Mouse (Mus musculus) B cell, adult (primary cell): ENCODE measurements around the gene Vmn2r24. TPM values are rescaled to one million over a fixed set of nuclear protein-coding genes. Genes with fewer than 3 reads are reported as not detected.

Experiments used
- total RNA-seq: library from RNA; stranded (reverse); gene quantifications from 4 replicates; pipeline ENCODE4 v1.2.4, GENCODE M21; 2023; ENCODE audit not compliant: inconsistent age

Vmn2r24 gene
- total RNA-seq = not detected in 4 replicates

GRCm38 (mm10) chr6:123778579-123778978, at the start of gene Vmn2r24:
Gene Vmn2r24, plus strand, starts transcription at chr6:123778879.

GRCm38 (mm10) chr6:123853363-123853762, 74.7 kb downstream of the Vmn2r24 start, which contains the start of gene Vmn2r25:
Gene Vmn2r25, minus strand, starts transcription at chr6:123853463.

Other genes starting within 250 kb of the Vmn2r24 start
- not detected in 4 replicates for gene Vmn2r21, start 245.5 kb upstream of the Vmn2r24 start, total RNA-seq
- gene Vmn2r22, start 128.2 kb upstream of the Vmn2r24 start, total RNA-seq = not detected in 4 replicates
- not detected in 4 replicates for gene Vmn2r23, start 76.2 kb upstream of the Vmn2r24 start, total RNA-seq
- gene Vmn2r25, start 74.6 kb downstream of the Vmn2r24 start, total RNA-seq = not detected in 4 replicates
- 0.06 to 0.10 TPM in 2 of 4 replicates, not detected in the others for gene Vmn2r26, start 245.7 kb downstream of the Vmn2r24 start, total RNA-seq